Mouse (Mus musculus) megakaryocyte, embryonic 14.5 days (primary cell): ENCODE measurements around the gene Gm10320. TPM values are rescaled to one million over a fixed set of nuclear protein-coding genes. Genes with fewer than 3 reads are reported as not detected.

Source experiments
- H3K27me3 ChIP-seq: replicated peaks from 2 replicates; pipeline ENCODE3; 2012; ENCODE audit warnings: inconsistent platforms
- H3K36me3 ChIP-seq: replicated peaks from 2 replicates; pipeline ENCODE3; 2012; ENCODE audit warnings: low read length, inconsistent platforms, mixed read lengths
- H3K4me1 ChIP-seq: 2 replicates; pipeline ENCODE4 v1.6.1; 2012; ENCODE audit warnings: inconsistent platforms
- H3K4me3 ChIP-seq: replicated peaks from 2 replicates; pipeline ENCODE3; 2012; ENCODE audit warnings: moderate library complexity, mild to moderate bottlenecking, inconsistent platforms
- H3K9me3 ChIP-seq: 2 replicates; pipeline ENCODE4 v1.6.1; 2012; ENCODE audit warnings: inconsistent platforms
- FLI1 ChIP-seq: IDR thresholded peaks from 2 replicates; pipeline ENCODE4 v1.6.1; 2012; ENCODE audit warnings: low read length, inconsistent platforms, mixed read lengths
- GATA1 ChIP-seq: IDR thresholded peaks from 3 replicates; pipeline ENCODE4 v1.6.1; 2012; ENCODE audit warnings: mixed read lengths, low read length, inconsistent platforms, borderline replicate concordance
- polyA plus RNA-seq: library from polyadenylated mRNA; stranded (reverse); fragments of >175 nt; gene quantifications from 2 replicates; pipeline ENCODE4 v1.2.3, GENCODE M21; 2012; ENCODE audit warnings: low replicate concordance; ENCODE audit not compliant: insufficient read depth

The Gm10320 gene
- polyA plus RNA-seq, 1 experiment = 5.4 TPM

GRCm38 (mm10) chr13:98447741-98448140 is 44.1 kb downstream of the Gm10320 start:
- no peak for TF ChIP-seq GATA1
- TF ChIP-seq FLI1 = no peak
- Histone ChIP-seq H3K4me3 (no peak overlapping the region), H3K9me3 (peaks cover 48% of the 10 kb centered on the region), H3K27me3 (no peaks in the 10 kb centered on the region), H3K4me1 (no peaks in the 10 kb centered on the region), H3K36me3 (no peaks in the 10 kb centered on the region)

- no peaks in the 10 kb centered on the region for H3K27me3 ChIP-seq
- no peak for TF ChIP-seq FLI1
- TF ChIP-seq GATA1 = no peak
- peaks cover 37% of the 10 kb centered on the region for H3K9me3 ChIP-seq
- no peaks in the 10 kb centered on the region for H3K36me3 ChIP-seq
- H3K4me3 ChIP-seq = no peak overlapping the region
- no peaks in the 10 kb centered on the region for H3K4me1 ChIP-seq
Observed at GRCm38 (mm10) chr13:98445391-98446125, 46.2 kb downstream of the Gm10320 start.

GRCm38 (mm10) chr13:98441001-98441400 is 50.8 kb downstream of the Gm10320 start:
- TF ChIP-seq FLI1 = no peak
- TF ChIP-seq GATA1 = no peak
- Histone ChIP-seq H3K36me3 (no peaks in the 10 kb centered on the region), H3K4me1 (no peaks in the 10 kb centered on the region), H3K4me3 (no peak overlapping the region), H3K9me3 (peaks cover 29% of the 10 kb centered on the region), H3K27me3 (no peaks in the 10 kb centered on the region)

GRCm38 (mm10) chr13:98440293-98440952 is 51.4 kb downstream of the Gm10320 start:
- Histone ChIP-seq H3K27me3 (no peaks in the 10 kb centered on the region), H3K9me3 (peaks cover 24% of the 10 kb centered on the region), H3K4me1 (no peaks in the 10 kb centered on the region), H3K4me3 (no peak overlapping the region), H3K36me3 (no peaks in the 10 kb centered on the region)
- no peak for TF ChIP-seq GATA1
- no peak for TF ChIP-seq FLI1

Other genes with a start within 250 kb of the Gm10320 start
- 2.7 TPM in 1 of 2 replicates, not detected in the other for gene Utp15, start 229.0 kb downstream of the Gm10320 start, polyA plus RNA-seq
- 9.7 and 43.3 TPM in 2 replicates for gene Ankra2, start 228.9 kb downstream of the Gm10320 start, polyA plus RNA-seq
- not detected in 2 replicates for gene Gm21976, start 212.1 kb downstream of the Gm10320 start, polyA plus RNA-seq
- 63.1 and 151 TPM in 2 replicates for gene Btf3, start 175.0 kb downstream of the Gm10320 start, polyA plus RNA-seq
- gene Foxd1, start 137.8 kb downstream of the Gm10320 start, polyA plus RNA-seq = 0.02 TPM in 1 of 2 replicates, not detected in the other
- gene Tmem174, start 145.4 kb upstream of the Gm10320 start, polyA plus RNA-seq = not detected in 2 replicates
- gene Tmem171, start 202.8 kb upstream of the Gm10320 start, polyA plus RNA-seq = not detected in 2 replicates